Mouse (Mus musculus) limb, embryonic 10.5 days (tissue): ENCODE results near the gene Qsox2. TPM values are rescaled to one million over a fixed set of nuclear protein-coding genes. Genes with fewer than 3 reads are reported as not detected.
A peak's percentile ranks its signal among the peaks of the same experiment; 100 is the strongest.

Source experiments
- DNase-seq: peaks from one replicate; pipeline ENCODE4 v3.0.0-alpha.2; 2017; ENCODE audit warnings: low spot score
- H3K27ac ChIP-seq: fragments of 300-500 bp; sonication (generic); 2 replicates; pipeline ENCODE4 v1.5.1; 2016; ENCODE audit warnings: mild to moderate bottlenecking
- H3K27me3 ChIP-seq: fragments of 300-500 bp; sonication (generic); 2 replicates; pipeline ENCODE4 v1.6.1; 2016; ENCODE audit warnings: low read depth, mild to moderate bottlenecking; ENCODE audit not compliant: poor library complexity, severe bottlenecking
- H3K36me3 ChIP-seq: fragments of 300-500 bp; sonication (generic); 2 replicates; pipeline ENCODE4 v1.6.1; 2016; ENCODE audit warnings: mild to moderate bottlenecking, moderate library complexity
- H3K4me1 ChIP-seq: fragments of 300-500 bp; sonication (generic); 2 replicates; pipeline ENCODE4 v1.6.1; 2016
- H3K4me3 ChIP-seq: fragments of 300-500 bp; sonication (generic); 2 replicates; pipeline ENCODE4 v1.5.1; 2016; ENCODE audit warnings: mild to moderate bottlenecking, moderate library complexity
- H3K9me3 ChIP-seq: fragments of 300-500 bp; sonication (generic); replicated peaks from 2 replicates; pipeline ENCODE4 v1.6.1; 2016; ENCODE audit warnings: mild to moderate bottlenecking
- WGBS: fragments of 180-500 bp; shearing (Covaris S2); methylation state at CpG from one replicate; pipeline ENCODE4 v1.1.7; 2016; 5-methylcytosine and 5-hydroxymethylcytosine counted together
- polyA plus RNA-seq: library from polyadenylated mRNA; unstranded; fragments of >200 nt; fragmentation: Nextera tagmentation; extraction: Ambion mirVana; gene quantifications from 2 replicates; pipeline ENCODE4 v1.2.1, GENCODE M21; 2016

The Qsox2 gene
- polyA plus RNA-seq, 1 experiment from 2014 or later, result 14.7 TPM

GRCm38 (mm10) chr2:26209566-26209965, 27.8 kb downstream of the Qsox2 start:
- 84% methylated on average over 3 of the region's 3 CpGs for WGBS
- peaks cover 42% of the 10 kb centered on the region for H3K27me3 ChIP-seq
- peaks cover 17% of the 10 kb centered on the region for H3K4me1 ChIP-seq
- H3K4me3 ChIP-seq, result no peak overlapping the region
- H3K36me3 ChIP-seq, result peaks cover 52% of the 10 kb centered on the region
- no peaks in the 10 kb centered on the region for H3K9me3 ChIP-seq
- no peak overlapping the region for H3K27ac ChIP-seq
- no peak for DNase-seq

DNA sequence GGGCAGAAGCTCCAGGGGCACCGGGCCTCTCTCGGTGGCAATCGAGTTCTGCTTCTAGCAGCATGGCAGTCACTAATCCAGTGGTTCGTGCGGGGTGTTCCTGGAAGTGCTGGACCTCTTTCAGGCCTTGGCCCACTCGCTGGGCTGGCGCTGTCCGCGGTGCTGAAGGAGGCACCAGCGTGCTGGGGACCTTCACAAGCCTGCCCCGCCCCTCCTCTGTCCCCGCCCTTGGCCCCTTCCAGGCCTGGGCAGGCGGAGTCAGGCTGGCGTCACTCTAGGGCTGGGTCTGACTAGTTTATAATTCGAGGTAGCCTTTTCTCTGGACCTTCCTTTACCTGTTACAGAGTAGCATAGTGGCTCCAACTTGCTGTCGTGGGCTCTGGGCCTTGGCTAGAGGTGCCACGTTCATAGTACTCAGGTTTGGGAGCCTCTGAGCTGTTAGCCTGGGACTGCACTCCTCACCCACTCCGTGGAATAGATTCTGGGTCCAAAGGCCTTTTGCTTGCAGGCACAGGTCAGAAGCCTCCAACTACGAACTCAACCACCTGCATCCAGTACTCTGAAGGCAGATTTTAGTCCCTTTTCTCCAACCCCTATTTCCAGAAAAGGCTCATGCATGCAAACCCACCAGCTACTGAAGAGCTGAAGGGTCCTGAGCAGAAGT, 29.1 kb downstream of the Qsox2 start, which contains the start of gene Lhx3:
Gene Lhx3 (minus strand): TSS at position 164 of the 664 bp plus-strand sequence.
- Histone ChIP-seq H3K27ac (no peak within 1 kb of the TSS), H3K27me3 (peaks cover 56% of the 10 kb centered on the region), H3K4me1 (peaks cover 17% of the 10 kb centered on the region), H3K9me3 (no peaks in the 10 kb centered on the region), H3K36me3 (peaks cover 39% of the 10 kb centered on the region), H3K4me3 (no peak within 1 kb of the TSS)
- WGBS, result 4% methylated on average over 19 of the region's 19 CpGs
- DNase-seq, result peak; percentile 98

DNA sequence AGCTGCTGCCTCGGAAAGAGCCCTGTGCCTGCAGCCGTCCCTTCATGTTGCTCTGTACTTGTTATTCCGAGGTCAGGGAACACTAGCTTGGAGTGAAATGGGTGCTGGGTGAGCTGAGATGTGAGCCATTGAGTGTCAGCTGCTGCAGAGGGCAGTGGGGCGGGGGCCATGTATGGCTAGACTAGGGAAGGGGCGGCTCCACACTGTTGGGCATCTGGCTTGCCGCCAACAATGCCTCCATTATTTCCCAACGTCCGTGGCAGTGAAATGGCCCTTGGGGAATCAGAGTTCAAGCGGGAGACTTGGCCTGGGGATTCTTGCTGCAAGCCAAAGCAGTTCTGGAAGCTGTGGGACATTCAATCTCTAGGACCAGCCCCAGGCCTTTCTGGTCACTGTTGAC, 29.8 kb downstream of the Qsox2 start:
- Histone ChIP-seq H3K36me3 (peaks cover 34% of the 10 kb centered on the region), H3K9me3 (no peaks in the 10 kb centered on the region), H3K27ac (no peak overlapping the region), H3K4me3 (no peak overlapping the region), H3K4me1 (peaks cover 23% of the 10 kb centered on the region), H3K27me3 (peaks cover 63% of the 10 kb centered on the region)
- no peak for DNase-seq
- 12% methylated on average over 9 of the region's 9 CpGs for WGBS

GRCm38 (mm10) chr2:26205761-26206160, 31.6 kb downstream of the Qsox2 start:
- no peak overlapping the region for H3K4me3 ChIP-seq
- peaks cover 81% of the 10 kb centered on the region for H3K27me3 ChIP-seq
- DNase-seq, result no peak
- H3K4me1 ChIP-seq, result peaks cover 31% of the 10 kb centered on the region
- 17% methylated on average over 10 of the region's 10 CpGs for WGBS
- H3K27ac ChIP-seq, result no peak overlapping the region
- H3K36me3 ChIP-seq, result peaks cover 16% of the 10 kb centered on the region
- H3K9me3 ChIP-seq, result no peaks in the 10 kb centered on the region

DNA sequence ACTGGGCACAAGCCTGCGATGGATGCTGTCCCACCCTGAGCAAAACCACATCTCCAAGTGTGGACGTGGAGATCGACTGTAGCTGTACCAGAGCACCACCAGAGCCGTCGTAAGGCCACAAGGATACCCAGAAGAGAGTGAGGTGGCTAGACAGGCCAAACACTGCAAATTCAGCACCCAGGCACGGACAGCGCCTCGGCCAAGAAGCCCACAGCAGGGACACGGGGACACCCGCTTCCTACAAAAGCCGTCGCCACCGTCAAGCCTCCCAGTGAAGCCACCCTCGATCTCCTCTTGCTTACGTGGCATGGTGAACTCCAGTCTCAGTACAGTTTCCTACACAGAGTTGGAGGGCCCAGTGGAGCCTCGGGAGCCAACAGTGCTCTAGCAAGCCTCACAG, 32.2 kb downstream of the Qsox2 start:
- Histone ChIP-seq H3K36me3 (peaks cover 9% of the 10 kb centered on the region), H3K4me1 (peaks cover 31% of the 10 kb centered on the region)
- DNase-seq, result peak; percentile 86

DNA sequence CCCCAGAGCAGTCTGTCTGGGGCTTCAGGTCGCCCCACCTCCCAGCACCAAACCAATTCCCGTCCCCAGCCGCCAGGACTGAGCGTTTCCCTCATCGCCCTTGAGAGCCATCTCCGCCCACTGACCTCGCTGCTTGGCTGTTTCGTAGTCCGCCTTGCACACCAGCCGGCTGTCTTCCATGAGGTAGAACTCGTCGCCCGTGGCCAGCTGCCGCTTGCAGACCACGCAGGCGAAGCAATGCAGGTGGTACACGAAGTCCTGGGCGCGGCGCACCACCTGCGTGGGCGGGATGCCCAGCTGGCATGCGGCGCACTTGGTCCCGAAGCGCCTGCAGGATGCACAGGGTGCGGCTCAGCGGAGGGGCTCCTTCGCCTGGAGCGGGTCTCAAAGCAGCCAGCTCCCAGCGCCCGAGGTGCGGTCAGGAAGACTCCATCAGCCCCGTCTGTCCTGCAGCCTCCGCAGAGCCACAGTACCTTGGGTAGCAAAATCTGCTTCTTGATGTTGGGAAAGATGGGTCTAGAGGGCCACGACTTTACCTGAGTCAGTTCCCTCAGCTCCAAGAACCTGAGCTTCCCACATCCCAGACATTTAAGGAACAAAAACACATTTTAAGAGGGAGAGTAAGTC, 34.4 kb downstream of the Qsox2 start:
- no peak overlapping the region for H3K27ac ChIP-seq
- DNase-seq, result peak; percentile 55
- WGBS, result 1% methylated on average over 36 of the region's 36 CpGs
- H3K27me3 ChIP-seq, result peaks cover 100% of the 10 kb centered on the region
- no peaks in the 10 kb centered on the region for H3K36me3 ChIP-seq
- H3K9me3 ChIP-seq, result no peaks in the 10 kb centered on the region
- H3K4me3 ChIP-seq, result no peak overlapping the region
- peaks cover 47% of the 10 kb centered on the region for H3K4me1 ChIP-seq

More for the DNA sequence above, 32.2 kb downstream of the Qsox2 start:
- WGBS, result 3% methylated on average over 16 of the region's 16 CpGs
- Histone ChIP-seq H3K4me3 (no peak overlapping the region), H3K27ac (no peak overlapping the region), H3K9me3 (no peaks in the 10 kb centered on the region), H3K27me3 (peaks cover 87% of the 10 kb centered on the region)

DNA sequence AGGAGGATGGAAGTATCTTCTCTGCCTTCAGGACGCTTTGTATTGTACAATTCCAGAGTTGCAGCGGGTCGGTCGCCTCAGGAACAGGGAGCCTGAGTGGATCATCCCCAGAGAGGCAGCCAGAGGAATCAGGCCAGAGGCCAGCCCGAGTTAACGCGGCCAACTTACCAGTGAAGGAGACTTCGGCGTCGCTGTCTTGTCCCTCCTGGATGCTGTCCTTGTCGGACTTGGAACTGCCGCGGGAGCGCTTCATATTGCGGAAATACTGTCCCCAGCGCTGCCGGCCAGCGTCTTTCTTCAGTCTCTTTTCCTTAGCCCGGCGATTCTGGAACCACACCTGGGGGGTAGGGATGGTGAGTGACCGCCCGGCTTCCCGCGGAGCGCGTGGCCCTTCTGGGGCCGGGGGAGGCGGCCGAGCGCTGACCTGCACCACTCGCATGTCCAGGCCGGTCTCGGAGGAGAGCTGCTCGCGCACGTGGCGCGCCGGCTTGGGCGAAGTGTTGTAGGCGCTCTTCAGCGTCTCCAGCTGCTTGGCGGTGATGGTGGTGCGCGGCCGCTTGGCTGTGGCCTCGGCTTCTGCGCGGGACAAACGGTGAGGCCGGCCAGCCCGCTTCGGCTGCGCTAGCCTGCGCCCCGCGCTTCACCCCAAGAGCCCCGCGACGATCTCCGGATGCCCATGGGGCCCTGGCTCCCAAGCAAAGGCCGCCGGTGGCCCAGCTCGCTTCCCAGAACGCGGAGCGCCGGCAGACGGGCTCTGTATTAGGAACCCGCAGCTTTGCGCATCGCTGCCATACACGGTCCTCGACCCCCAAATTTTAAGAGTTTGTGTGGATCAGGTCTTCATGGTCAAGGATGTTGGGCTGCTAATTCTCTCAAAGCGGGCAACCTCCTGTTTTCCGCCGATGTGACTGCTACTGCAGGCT, 35.1 kb downstream of the Qsox2 start:
- Histone ChIP-seq H3K27ac (no peak overlapping the region), H3K4me3 (peak overlapping the region; percentile 28), H3K27me3 (peaks cover 100% of the 10 kb centered on the region), H3K4me1 (peaks cover 48% of the 10 kb centered on the region), H3K9me3 (no peaks in the 10 kb centered on the region), H3K36me3 (no peaks in the 10 kb centered on the region)
- DNase-seq, result peak; percentile 62
- 3% methylated on average over 77 of the region's 77 CpGs for WGBS

GRCm38 (mm10) chr2:26198488-26198887, 38.8 kb downstream of the Qsox2 start:
- peak; percentile 83 for DNase-seq
- H3K4me1 ChIP-seq, result peaks cover 57% of the 10 kb centered on the region
- H3K4me3 ChIP-seq, result peak overlapping the region; percentile 29
- H3K36me3 ChIP-seq, result no peaks in the 10 kb centered on the region
- H3K9me3 ChIP-seq, result no peaks in the 10 kb centered on the region
- H3K27ac ChIP-seq, result no peak overlapping the region
- peaks cover 100% of the 10 kb centered on the region for H3K27me3 ChIP-seq
- WGBS, result 0% methylated on average over 10 of the region's 10 CpGs

- H3K27me3 ChIP-seq, result peaks cover 100% of the 10 kb centered on the region
- no peak overlapping the region for H3K27ac ChIP-seq
- no peaks in the 10 kb centered on the region for H3K36me3 ChIP-seq
- 43% methylated on average over 7 of the region's 7 CpGs for WGBS
- no peak overlapping the region for H3K4me3 ChIP-seq
- no peaks in the 10 kb centered on the region for H3K9me3 ChIP-seq
- no peak for DNase-seq
- H3K4me1 ChIP-seq, result peaks cover 47% of the 10 kb centered on the region
These were observed 42.6 kb downstream of the Qsox2 start for GRCm38 (mm10) chr2:26194552-26195339.

- H3K36me3 ChIP-seq, result no peaks in the 10 kb centered on the region
- peaks cover 100% of the 10 kb centered on the region for H3K27me3 ChIP-seq
- no peaks in the 10 kb centered on the region for H3K9me3 ChIP-seq
- no peak for DNase-seq
- H3K4me3 ChIP-seq, result no peak overlapping the region
- 86% methylated on average over 5 of the region's 5 CpGs for WGBS
- no peak overlapping the region for H3K27ac ChIP-seq
- peaks cover 24% of the 10 kb centered on the region for H3K4me1 ChIP-seq
These were observed 48.8 kb downstream of the Qsox2 start for GRCm38 (mm10) chr2:26188517-26188916.

DNA sequence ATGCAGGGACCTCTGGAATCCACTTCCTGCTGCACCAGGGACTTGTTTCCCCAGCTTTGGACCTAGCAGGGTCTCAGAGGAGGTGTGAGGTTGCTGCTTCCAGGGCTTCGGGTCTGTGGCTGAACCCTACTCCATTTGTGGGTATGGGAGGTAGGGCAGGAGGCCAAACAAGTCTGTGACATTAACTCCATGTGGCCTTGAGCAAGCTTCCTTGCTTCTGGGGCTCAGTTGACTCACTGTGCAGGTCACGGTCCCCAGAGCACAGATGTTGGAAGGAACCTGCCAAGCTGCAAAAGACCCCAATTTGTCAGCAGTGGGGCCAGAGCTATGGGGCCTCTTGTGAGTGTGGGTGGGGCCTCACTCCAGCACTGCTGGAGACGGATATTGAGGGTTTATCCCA, 53.0 kb downstream of the Qsox2 start:
- H3K27ac ChIP-seq, result no peak overlapping the region
- H3K36me3 ChIP-seq, result no peaks in the 10 kb centered on the region
- H3K9me3 ChIP-seq, result no peaks in the 10 kb centered on the region
- 55% methylated on average over 3 of the region's 3 CpGs for whole genome bisulfite sequencing
- H3K4me1 ChIP-seq, result peaks cover 19% of the 10 kb centered on the region
- peaks cover 73% of the 10 kb centered on the region for H3K27me3 ChIP-seq
- no peak for DNase-seq
- no peak overlapping the region for H3K4me3 ChIP-seq

GRCm38 (mm10) chr2:26182646-26183045, 54.7 kb downstream of the Qsox2 start:
- Histone ChIP-seq H3K4me1 (peaks cover 19% of the 10 kb centered on the region), H3K36me3 (no peaks in the 10 kb centered on the region), H3K9me3 (no peaks in the 10 kb centered on the region), H3K27me3 (peaks cover 66% of the 10 kb centered on the region), H3K27ac (no peak overlapping the region), H3K4me3 (no peak overlapping the region)
- DNase-seq, result peak; percentile 69
- WGBS, result 19% methylated on average over 6 of the region's 6 CpGs
